Mouse (Mus musculus): ENCODE results near the gene Strbp.
"Not testable (repeated sequence)": the region's sequence is repeated elsewhere in the genome, so short reads cannot be mapped to it uniquely, and the experiment has no call there.

Strbp gene

GRCm38 (mm10) chr2:37518561-37519285 lies 184.9 kb downstream of the Strbp start:
- no peak for DNase-seq

GRCm38 (mm10) chr2:37516922-37517462 lies 186.7 kb downstream of the Strbp start:
- peak; percentile 65 to 68 for DNase-seq

- DNase-seq = no peak
These were observed 187.5 kb downstream of the Strbp start, which contains the start of gene Gpr21 for GRCm38 (mm10) chr2:37516030-37516710. TSS of gene Gpr21 (plus strand) at chr2:37516332.

GRCm38 (mm10) chr2:37511134-37511901 lies 192.3 kb downstream of the Strbp start:
- no peak for DNase-seq

GRCm38 (mm10) chr2:37505856-37506255 lies 197.8 kb downstream of the Strbp start:
- DNase-seq = not testable (repeated sequence)

GRCm38 (mm10) chr2:37497321-37497720 lies 206.3 kb downstream of the Strbp start:
- no peak for DNase-seq

GRCm38 (mm10) chr2:37488956-37489355 lies 214.7 kb downstream of the Strbp start:
- no peak for DNase-seq

GRCm38 (mm10) chr2:37486408-37486807 lies 217.3 kb downstream of the Strbp start:
- no peak for DNase-seq

GRCm38 (mm10) chr2:37485370-37485769 lies 218.3 kb downstream of the Strbp start:
- peak; percentile 12 to 23 for DNase-seq

- no peak for DNase-seq
These were observed 219.5 kb downstream of the Strbp start for GRCm38 (mm10) chr2:37484165-37484564.

GRCm38 (mm10) chr2:37480039-37480438 lies 223.6 kb downstream of the Strbp start:
- no peak for DNase-seq

GRCm38 (mm10) chr2:37479559-37479958 lies 224.1 kb downstream of the Strbp start:
- no peak for DNase-seq

GRCm38 (mm10) chr2:37466266-37466665 lies 237.4 kb downstream of the Strbp start:
- DNase-seq = no peak

GRCm38 (mm10) chr2:37460707-37461106 lies 243.0 kb downstream of the Strbp start:
- DNase-seq = no peak

GRCm38 (mm10) chr2:37452376-37452760 lies 251.3 kb downstream of the Strbp start:
- no peak for DNase-seq

GRCm38 (mm10) chr2:37451667-37452375 lies 251.8 kb downstream of the Strbp start:
- DNase-seq = peak; percentile 90 to 95

- DNase-seq = peak; percentile 97
These were observed 260.8 kb downstream of the Strbp start, which contains the start of the genes Zbtb26, Zbtb6 and Rabgap1 for GRCm38 (mm10) chr2:37442611-37443591. TSS of gene Zbtb26 (minus strand) at chr2:37443135. TSS of gene Zbtb6 (minus strand) at chr2:37443171. TSS of gene Rabgap1 (plus strand) at chr2:37443279.
